Mouse (Mus musculus) lung, postnatal 0 days (tissue): ENCODE measurements around the gene Rapsn.

Experiments used
- CTCF ChIP-seq: IDR thresholded peaks from 2 replicates; pipeline ENCODE4 v1.5.1; 2016; ENCODE audit warnings: antibody characterized with exemption, mild to moderate bottlenecking
- EP300 ChIP-seq: IDR thresholded peaks from 2 replicates; pipeline ENCODE4 v1.6.1; 2016; ENCODE audit warnings: antibody characterized with exemption, mild to moderate bottlenecking, control low read depth

- TF ChIP-seq CTCF (no peak), EP300 (0 out of 2 replicates have a peak, but pooled peaks have one; percentile 17)
These were observed 36.7 kb downstream of the Rapsn start for GRCm38 (mm10) chr2:91072092-91072491.
